Mouse (Mus musculus): ENCODE results near the gene C2cd5. TPM values are rescaled to one million over a fixed set of nuclear protein-coding genes. Genes with fewer than 3 reads are reported as not detected.

Gene C2cd5
- polyA plus RNA-seq, 1 experiment from 2014 or later, result 42.8 TPM

GRCm38 (mm10) chr6:143076461-143076860 is 23.5 kb downstream of the C2cd5 start:
- DNase-seq, result no peak
- no peak overlapping the region for H3K27ac ChIP-seq (replicated peaks; ENCODE audit: low read depth, low read length)
- no peak overlapping the region for H3K9ac ChIP-seq (replicated peaks; ENCODE audit: low read length)
- WGBS, result 93% methylated on average over 10 of the region's 10 CpGs
- H3K4me1 ChIP-seq (ENCODE audit: control insufficient read depth, insufficient read depth, low read length), result no peaks in the 10 kb centered on the region
- no peak overlapping the region for H3K4me2 ChIP-seq (ENCODE audit: low read length)
- H3K27me3 ChIP-seq (ENCODE audit: control insufficient read depth, insufficient read depth, low read length), result no peaks in the 10 kb centered on the region
- peaks cover 67% of the 10 kb centered on the region for H3K36me3 ChIP-seq (ENCODE audit: control insufficient read depth, insufficient read depth, low read length)
- H3K9me3 ChIP-seq (ENCODE audit: control insufficient read depth, low read length), result no peaks in the 10 kb centered on the region
- no peak overlapping the region for H3K4me3 ChIP-seq (replicated peaks; ENCODE audit: low read depth, low read length)
- no peak for ATAC-seq (ENCODE audit: low FRiP score, low TSS enrichment)

GRCm38 (mm10) chr6:143073914-143074313 is 26.0 kb downstream of the C2cd5 start:
- H3K27me3 ChIP-seq (ENCODE audit: control insufficient read depth, insufficient read depth, low read length), result no peaks in the 10 kb centered on the region
- H3K9ac ChIP-seq (replicated peaks; ENCODE audit: low read length), result no peak overlapping the region
- no peak overlapping the region for H3K27ac ChIP-seq (replicated peaks; ENCODE audit: low read depth, low read length)
- no peak overlapping the region for H3K4me2 ChIP-seq (ENCODE audit: low read length)
- H3K4me1 ChIP-seq (ENCODE audit: control insufficient read depth, insufficient read depth, low read length), result no peaks in the 10 kb centered on the region
- 97% methylated on average over 1 of the region's 1 CpGs for WGBS
- DNase-seq (no peak), ATAC-seq (ENCODE audit: low FRiP score, low TSS enrichment) (no peak)
- H3K4me3 ChIP-seq (replicated peaks; ENCODE audit: low read depth, low read length), result no peak overlapping the region
- peaks cover 67% of the 10 kb centered on the region for H3K36me3 ChIP-seq (ENCODE audit: control insufficient read depth, insufficient read depth, low read length)
- H3K9me3 ChIP-seq (ENCODE audit: control insufficient read depth, low read length), result no peaks in the 10 kb centered on the region

- WGBS, result 92% methylated on average over 6 of the region's 6 CpGs
- DNase-seq (no peak), ATAC-seq (ENCODE audit: low FRiP score, low TSS enrichment) (no peak)
- Histone ChIP-seq H3K4me3 (replicated peaks; ENCODE audit: low read depth, low read length) (no peak overlapping the region), H3K27ac (replicated peaks; ENCODE audit: low read depth, low read length) (no peak overlapping the region), H3K27me3 (ENCODE audit: control insufficient read depth, insufficient read depth, low read length) (no peaks in the 10 kb centered on the region), H3K9ac (replicated peaks; ENCODE audit: low read length) (no peak overlapping the region), H3K9me3 (ENCODE audit: control insufficient read depth, low read length) (no peaks in the 10 kb centered on the region), H3K4me2 (ENCODE audit: low read length) (no peak overlapping the region), H3K36me3 (ENCODE audit: control insufficient read depth, insufficient read depth, low read length) (peaks cover 62% of the 10 kb centered on the region), H3K4me1 (ENCODE audit: control insufficient read depth, insufficient read depth, low read length) (no peaks in the 10 kb centered on the region)
Measured at GRCm38 (mm10) chr6:143073476-143073875, 26.5 kb downstream of the C2cd5 start.

DNA sequence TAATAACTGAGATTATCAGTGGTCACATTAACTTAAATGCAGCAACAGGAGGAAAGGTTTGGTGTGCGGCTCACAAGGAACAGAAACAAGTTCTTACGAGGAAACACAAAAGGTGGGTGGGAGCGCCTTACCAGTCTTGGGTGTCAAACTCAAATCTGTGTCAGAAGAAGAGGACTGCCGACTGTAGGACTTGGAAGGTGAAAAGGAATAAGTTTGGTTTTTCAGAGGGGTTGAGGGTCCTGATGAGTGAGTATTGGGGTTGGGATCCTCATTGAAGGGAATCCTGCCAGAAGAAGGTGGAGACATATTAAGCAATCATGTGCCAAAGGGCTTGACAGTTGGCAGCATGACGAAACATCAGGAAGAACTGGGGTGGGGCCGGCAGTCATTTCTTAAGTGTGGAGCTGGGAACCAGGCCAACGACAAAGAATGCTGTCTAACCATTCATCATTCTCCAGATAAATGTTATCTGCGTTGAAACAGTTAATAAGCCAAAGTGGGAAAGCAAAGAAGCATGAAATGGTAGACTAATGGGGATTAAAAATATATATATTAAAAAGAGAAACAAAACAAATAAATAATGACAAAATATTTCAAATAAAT is 27.4 kb downstream of the C2cd5 start:
- 75% methylated on average over 8 of the region's 8 CpGs for WGBS

DNA sequence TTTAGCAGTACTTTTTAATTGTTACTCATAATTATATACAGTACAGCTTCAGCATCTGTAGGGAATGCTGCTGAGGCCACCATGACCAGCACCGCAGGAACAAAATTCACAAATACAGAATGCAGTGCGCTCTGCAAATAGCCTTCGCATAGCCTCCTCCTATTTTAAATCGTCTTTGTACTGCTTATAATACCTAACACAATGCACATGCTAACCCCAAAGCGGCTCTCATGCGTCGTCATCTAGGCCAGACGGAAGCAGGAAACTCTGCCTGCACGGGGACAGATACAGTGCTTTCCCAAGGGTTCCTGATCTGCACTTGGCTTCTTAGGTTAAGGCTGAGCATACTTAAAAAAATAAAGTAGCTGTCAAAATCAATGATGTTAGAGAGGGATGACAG is 29.2 kb downstream of the C2cd5 start:
- H3K4me3 ChIP-seq (replicated peaks; ENCODE audit: low read depth, low read length), result no peak overlapping the region
- H3K9ac ChIP-seq (replicated peaks; ENCODE audit: low read length), result no peak overlapping the region
- no peaks in the 10 kb centered on the region for H3K9me3 ChIP-seq (ENCODE audit: control insufficient read depth, low read length)
- H3K4me2 ChIP-seq (ENCODE audit: low read length), result no peak overlapping the region
- no peaks in the 10 kb centered on the region for H3K4me1 ChIP-seq (ENCODE audit: control insufficient read depth, insufficient read depth, low read length)
- H3K27me3 ChIP-seq (ENCODE audit: control insufficient read depth, insufficient read depth, low read length), result no peaks in the 10 kb centered on the region
- ATAC-seq (ENCODE audit: low FRiP score, low TSS enrichment) (no peak), DNase-seq (no peak)
- H3K27ac ChIP-seq (replicated peaks; ENCODE audit: low read depth, low read length), result no peak overlapping the region
- peaks cover 41% of the 10 kb centered on the region for H3K36me3 ChIP-seq (ENCODE audit: control insufficient read depth, insufficient read depth, low read length)
- 78% methylated on average over 9 of the region's 9 CpGs for WGBS

More for the DNA sequence above, 27.4 kb downstream of the C2cd5 start:
- no peak overlapping the region for H3K4me3 ChIP-seq (replicated peaks; ENCODE audit: low read depth, low read length)
- no peaks in the 10 kb centered on the region for H3K27me3 ChIP-seq (ENCODE audit: control insufficient read depth, insufficient read depth, low read length)
- no peak overlapping the region for H3K27ac ChIP-seq (replicated peaks; ENCODE audit: low read depth, low read length)
- ATAC-seq (ENCODE audit: low FRiP score, low TSS enrichment) (no peak), DNase-seq (no peak)
- H3K4me1 ChIP-seq (ENCODE audit: control insufficient read depth, insufficient read depth, low read length), result no peaks in the 10 kb centered on the region
- H3K4me2 ChIP-seq (ENCODE audit: low read length), result no peak overlapping the region
- H3K9ac ChIP-seq (replicated peaks; ENCODE audit: low read length), result no peak overlapping the region
- H3K36me3 ChIP-seq (ENCODE audit: control insufficient read depth, insufficient read depth, low read length), result peaks cover 53% of the 10 kb centered on the region
- no peaks in the 10 kb centered on the region for H3K9me3 ChIP-seq (ENCODE audit: control insufficient read depth, low read length)

GRCm38 (mm10) chr6:143070019-143070418 is 29.9 kb downstream of the C2cd5 start:
- H3K27ac ChIP-seq (replicated peaks; ENCODE audit: low read depth, low read length), result no peak overlapping the region
- peaks cover 40% of the 10 kb centered on the region for H3K36me3 ChIP-seq (ENCODE audit: control insufficient read depth, insufficient read depth, low read length)
- H3K4me2 ChIP-seq (ENCODE audit: low read length), result no peak overlapping the region
- H3K9me3 ChIP-seq (ENCODE audit: control insufficient read depth, low read length), result no peaks in the 10 kb centered on the region
- no peak overlapping the region for H3K4me3 ChIP-seq (replicated peaks; ENCODE audit: low read depth, low read length)
- 80% methylated on average over 5 of the region's 5 CpGs for WGBS
- ATAC-seq (ENCODE audit: low FRiP score, low TSS enrichment) (no peak), DNase-seq (no peak)
- no peaks in the 10 kb centered on the region for H3K27me3 ChIP-seq (ENCODE audit: control insufficient read depth, insufficient read depth, low read length)
- no peaks in the 10 kb centered on the region for H3K4me1 ChIP-seq (ENCODE audit: control insufficient read depth, insufficient read depth, low read length)
- no peak overlapping the region for H3K9ac ChIP-seq (replicated peaks; ENCODE audit: low read length)

DNA sequence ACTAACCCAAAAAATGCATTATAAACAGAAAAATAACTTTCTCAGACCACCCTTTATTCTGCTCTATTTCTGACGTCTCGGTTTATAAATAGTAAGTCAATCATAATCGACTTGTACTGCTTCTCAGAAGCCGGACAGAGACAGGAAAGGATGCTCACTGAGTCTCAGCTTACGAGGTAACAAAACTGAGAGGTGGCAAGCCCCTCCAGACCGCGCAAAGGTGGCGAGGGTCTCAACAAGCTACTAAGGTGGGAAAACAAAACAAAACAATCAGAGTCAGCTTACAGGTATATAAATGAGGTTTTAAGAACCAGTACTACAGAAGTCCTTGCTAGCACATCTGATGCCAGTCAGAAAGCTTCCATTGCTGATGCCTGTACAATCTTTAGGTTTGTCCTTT is 30.3 kb downstream of the C2cd5 start:
- no peak overlapping the region for H3K9ac ChIP-seq (replicated peaks; ENCODE audit: low read length)
- no peak overlapping the region for H3K4me3 ChIP-seq (replicated peaks; ENCODE audit: low read depth, low read length)
- H3K9me3 ChIP-seq (ENCODE audit: control insufficient read depth, low read length), result no peaks in the 10 kb centered on the region
- ATAC-seq (ENCODE audit: low FRiP score, low TSS enrichment) (no peak), DNase-seq (no peak)
- no peak overlapping the region for H3K27ac ChIP-seq (replicated peaks; ENCODE audit: low read depth, low read length)
- no peaks in the 10 kb centered on the region for H3K4me1 ChIP-seq (ENCODE audit: control insufficient read depth, insufficient read depth, low read length)
- H3K4me2 ChIP-seq (ENCODE audit: low read length), result no peak overlapping the region
- peaks cover 40% of the 10 kb centered on the region for H3K36me3 ChIP-seq (ENCODE audit: control insufficient read depth, insufficient read depth, low read length)
- H3K27me3 ChIP-seq (ENCODE audit: control insufficient read depth, insufficient read depth, low read length), result no peaks in the 10 kb centered on the region
- WGBS, result 95% methylated on average over 8 of the region's 8 CpGs

GRCm38 (mm10) chr6:143068181-143068915 is 31.6 kb downstream of the C2cd5 start:
- no peaks in the 10 kb centered on the region for H3K9me3 ChIP-seq (ENCODE audit: control insufficient read depth, low read length)
- no peaks in the 10 kb centered on the region for H3K4me1 ChIP-seq (ENCODE audit: control insufficient read depth, insufficient read depth, low read length)
- DNase-seq, result no peak
- ATAC-seq (ENCODE audit: low FRiP score, low TSS enrichment), result no peak
- no peaks in the 10 kb centered on the region for H3K27me3 ChIP-seq (ENCODE audit: control insufficient read depth, insufficient read depth, low read length)
- peaks cover 31% of the 10 kb centered on the region for H3K36me3 ChIP-seq (ENCODE audit: control insufficient read depth, insufficient read depth, low read length)
- no peak overlapping the region for H3K4me2 ChIP-seq (ENCODE audit: low read length)
- WGBS, result 81% methylated on average over 9 of the region's 9 CpGs
- H3K27ac ChIP-seq (replicated peaks; ENCODE audit: low read depth, low read length), result no peak overlapping the region
- H3K9ac ChIP-seq (replicated peaks; ENCODE audit: low read length), result no peak overlapping the region
- H3K4me3 ChIP-seq (replicated peaks; ENCODE audit: low read depth, low read length), result no peak overlapping the region

- no peak for DNase-seq
- no peak overlapping the region for H3K9ac ChIP-seq (replicated peaks; ENCODE audit: low read length)
- no peak overlapping the region for H3K4me2 ChIP-seq (ENCODE audit: low read length)
- H3K27ac ChIP-seq (replicated peaks; ENCODE audit: low read depth, low read length), result no peak overlapping the region
- ATAC-seq (ENCODE audit: low FRiP score, low TSS enrichment), result no peak
- peaks cover 33% of the 10 kb centered on the region for H3K36me3 ChIP-seq (ENCODE audit: control insufficient read depth, insufficient read depth, low read length)
- WGBS, result 88% methylated on average over 3 of the region's 3 CpGs
- no peak overlapping the region for H3K4me3 ChIP-seq (replicated peaks; ENCODE audit: low read depth, low read length)
- no peaks in the 10 kb centered on the region for H3K4me1 ChIP-seq (ENCODE audit: control insufficient read depth, insufficient read depth, low read length)
- no peaks in the 10 kb centered on the region for H3K27me3 ChIP-seq (ENCODE audit: control insufficient read depth, insufficient read depth, low read length)
- H3K9me3 ChIP-seq (ENCODE audit: control insufficient read depth, low read length), result no peaks in the 10 kb centered on the region
Measured at GRCm38 (mm10) chr6:143067654-143068053, 32.3 kb downstream of the C2cd5 start.

Measured in midbrain, embryonic 14.5 days (tissue).